Mouse (Mus musculus): ENCODE data around the gene Triml2. TPM values are rescaled to one million over a fixed set of nuclear protein-coding genes. Genes with fewer than 3 reads are reported as not detected.

The Triml2 gene
- not detected in 2 replicates for polyA plus RNA-seq (2012; ENCODE audit: insufficient read depth, insufficient read length, low replicate concordance, missing spikeins)

DNA sequence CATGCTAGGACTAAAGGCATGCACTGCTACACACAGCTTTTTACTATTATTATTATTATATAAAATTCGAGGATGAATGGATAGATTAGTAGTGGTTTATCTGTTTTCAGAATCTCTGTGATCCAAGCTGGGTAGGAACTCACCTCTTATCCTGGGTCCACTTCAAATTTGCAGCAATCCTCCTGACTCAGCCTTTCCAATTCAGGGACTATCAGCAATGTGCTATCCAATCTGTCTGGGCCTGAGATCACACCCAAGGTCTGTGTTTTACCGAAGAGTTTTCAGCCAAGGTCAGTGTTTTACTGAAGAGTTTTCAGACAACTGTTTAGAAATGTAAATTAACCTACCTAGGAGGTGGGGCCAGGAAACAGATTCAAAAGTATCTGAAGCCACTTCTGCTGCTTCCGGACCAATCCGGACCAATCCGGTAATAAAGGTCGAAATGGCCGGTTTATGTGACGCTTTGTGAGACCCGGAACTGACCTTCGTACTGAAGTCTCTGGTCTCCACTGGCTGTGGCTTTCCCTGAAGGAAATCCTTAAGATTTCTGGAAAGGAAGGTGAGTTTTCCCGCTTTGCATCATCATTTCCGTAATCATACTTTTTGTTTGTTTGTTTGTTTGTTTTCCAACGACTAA is at the start of gene Triml2:
Gene Triml2 (plus strand): TSS at position 488 of the 637 bp plus-strand sequence.
- Histone ChIP-seq H3K4me3 (ENCODE audit: insufficient read depth, low read depth, low read length) (no peak within 1 kb of the TSS), H3K4me1 (ENCODE audit: control insufficient read depth, insufficient read depth, low read length) (no peaks in the 10 kb centered on the region), H3K27ac (ENCODE audit: insufficient read depth, low read depth, low read length) (no peak within 1 kb of the TSS)
- WGBS = 97% methylated on average over 13 of the region's 13 CpGs
- TF ChIP-seq POLR2A (IDR thresholded peaks at IDR 0.05; ENCODE audit: insufficient read depth, low read depth, low read length) = no peak
- TF ChIP-seq CTCF (IDR thresholded peaks at IDR 0.05; ENCODE audit: insufficient read depth, low read depth, low read length) = no peak

DNA sequence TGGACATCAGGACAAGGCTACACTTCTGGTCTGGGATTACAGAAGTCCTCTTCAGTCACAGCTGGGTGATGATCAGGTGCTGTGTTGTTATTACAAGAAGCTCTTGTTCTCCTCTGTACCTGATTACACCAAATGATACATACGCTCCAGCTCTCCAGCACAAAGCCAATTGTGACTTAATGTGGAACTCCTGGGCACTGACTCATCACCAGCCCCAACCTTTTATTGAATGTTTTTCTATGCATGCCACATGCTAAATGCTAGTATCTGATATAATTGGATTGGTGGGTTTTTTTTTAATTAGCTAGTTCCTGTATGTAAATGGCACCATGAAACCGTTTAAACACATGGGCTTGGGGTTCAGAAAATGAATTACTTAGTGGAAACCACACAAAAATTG is 39.0 kb upstream of the Triml2 start, which contains the start of gene Triml1:
Gene Triml1 (minus strand): TSS at position 101 of the 400 bp plus-strand sequence.
- Histone ChIP-seq H3K4me3 (ENCODE audit: insufficient read depth, low read depth, low read length) (no peak within 1 kb of the TSS), H3K27ac (ENCODE audit: insufficient read depth, low read depth, low read length) (no peak within 1 kb of the TSS), H3K4me1 (ENCODE audit: control insufficient read depth, insufficient read depth, low read length) (no peaks in the 10 kb centered on the region)
- TF ChIP-seq CTCF (IDR thresholded peaks at IDR 0.05; ENCODE audit: insufficient read depth, low read depth, low read length) (no peak), POLR2A (IDR thresholded peaks at IDR 0.05; ENCODE audit: insufficient read depth, low read depth, low read length) (no peak)
- 80% methylated on average over 2 of the region's 2 CpGs for WGBS

DNA sequence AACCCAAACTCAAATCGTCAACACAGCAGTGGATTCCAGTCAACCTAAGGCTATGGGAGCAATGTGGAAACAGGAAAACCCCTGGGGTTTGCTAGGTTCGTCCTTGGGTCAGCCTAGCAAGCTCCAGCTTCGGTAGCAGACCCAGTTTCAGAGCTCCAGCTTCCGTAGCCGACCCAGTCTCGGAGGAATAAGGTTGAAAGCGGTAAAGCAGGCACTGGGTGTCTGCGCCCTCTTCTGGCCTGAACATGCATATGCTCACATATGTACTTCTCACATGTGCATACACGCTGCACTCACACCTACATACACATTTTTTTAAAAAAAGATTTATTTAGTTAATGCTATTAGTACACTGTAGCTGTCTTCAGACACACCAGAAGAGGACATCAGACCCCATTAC is 31.0 kb upstream of the Triml2 start:
- TF ChIP-seq CTCF (IDR thresholded peaks at IDR 0.05; ENCODE audit: insufficient read depth, low read depth, low read length) = no peak
- no peak for TF ChIP-seq POLR2A (IDR thresholded peaks at IDR 0.05; ENCODE audit: insufficient read depth, low read depth, low read length)
- Histone ChIP-seq H3K27ac (ENCODE audit: insufficient read depth, low read depth, low read length) (no peak overlapping the region), H3K4me1 (ENCODE audit: control insufficient read depth, insufficient read depth, low read length) (no peaks in the 10 kb centered on the region), H3K4me3 (ENCODE audit: insufficient read depth, low read depth, low read length) (no peak overlapping the region)
- WGBS = 91% methylated on average over 9 of the region's 9 CpGs

- TF ChIP-seq CTCF (IDR thresholded peaks at IDR 0.05; ENCODE audit: insufficient read depth, low read depth, low read length) = no peak
- TF ChIP-seq POLR2A (IDR thresholded peaks at IDR 0.05; ENCODE audit: insufficient read depth, low read depth, low read length) = no peak
- no peaks in the 10 kb centered on the region for H3K4me1 ChIP-seq (ENCODE audit: control insufficient read depth, insufficient read depth, low read length)
- no peak overlapping the region for H3K4me3 ChIP-seq (ENCODE audit: insufficient read depth, low read depth, low read length)
- H3K27ac ChIP-seq (ENCODE audit: insufficient read depth, low read depth, low read length) = no peak overlapping the region
- WGBS = 87% methylated on average over 11 of the region's 11 CpGs
Measured at GRCm38 (mm10) chr8:43163255-43163654, 17.1 kb upstream of the Triml2 start.

GRCm38 (mm10) chr8:43164453-43164852 is 15.9 kb upstream of the Triml2 start:
- WGBS = 83% methylated on average over 3 of the region's 3 CpGs

GRCm38 (mm10) chr8:43168083-43168482 is 12.3 kb upstream of the Triml2 start:
- Histone ChIP-seq H3K4me3 (ENCODE audit: insufficient read depth, low read depth, low read length) (no peak overlapping the region), H3K27ac (ENCODE audit: insufficient read depth, low read depth, low read length) (no peak overlapping the region), H3K4me1 (ENCODE audit: control insufficient read depth, insufficient read depth, low read length) (no peaks in the 10 kb centered on the region)
- 75% methylated on average over 4 of the region's 4 CpGs for WGBS
- no peak for TF ChIP-seq POLR2A (IDR thresholded peaks at IDR 0.05; ENCODE audit: insufficient read depth, low read depth, low read length)

More at GRCm38 (mm10) chr8:43164453-43164852, 15.9 kb upstream of the Triml2 start:
- TF ChIP-seq POLR2A (IDR thresholded peaks at IDR 0.05; ENCODE audit: insufficient read depth, low read depth, low read length) = no peak
- no peak for TF ChIP-seq CTCF (IDR thresholded peaks at IDR 0.05; ENCODE audit: insufficient read depth, low read depth, low read length)
- H3K4me1 ChIP-seq (ENCODE audit: control insufficient read depth, insufficient read depth, low read length) = no peaks in the 10 kb centered on the region
- no peak overlapping the region for H3K27ac ChIP-seq (ENCODE audit: insufficient read depth, low read depth, low read length)
- H3K4me3 ChIP-seq (ENCODE audit: insufficient read depth, low read depth, low read length) = no peak overlapping the region

GRCm38 (mm10) chr8:43169249-43169755 is 11.0 kb upstream of the Triml2 start:
- WGBS = 75% methylated on average over 6 of the region's 6 CpGs
- TF ChIP-seq CTCF (IDR thresholded peaks at IDR 0.05; ENCODE audit: insufficient read depth, low read depth, low read length) (no peak), POLR2A (IDR thresholded peaks at IDR 0.05; ENCODE audit: insufficient read depth, low read depth, low read length) (no peak)
- no peak overlapping the region for H3K4me3 ChIP-seq (ENCODE audit: insufficient read depth, low read depth, low read length)
- no peaks in the 10 kb centered on the region for H3K4me1 ChIP-seq (ENCODE audit: control insufficient read depth, insufficient read depth, low read length)
- H3K27ac ChIP-seq (ENCODE audit: insufficient read depth, low read depth, low read length) = no peak overlapping the region

DNA sequence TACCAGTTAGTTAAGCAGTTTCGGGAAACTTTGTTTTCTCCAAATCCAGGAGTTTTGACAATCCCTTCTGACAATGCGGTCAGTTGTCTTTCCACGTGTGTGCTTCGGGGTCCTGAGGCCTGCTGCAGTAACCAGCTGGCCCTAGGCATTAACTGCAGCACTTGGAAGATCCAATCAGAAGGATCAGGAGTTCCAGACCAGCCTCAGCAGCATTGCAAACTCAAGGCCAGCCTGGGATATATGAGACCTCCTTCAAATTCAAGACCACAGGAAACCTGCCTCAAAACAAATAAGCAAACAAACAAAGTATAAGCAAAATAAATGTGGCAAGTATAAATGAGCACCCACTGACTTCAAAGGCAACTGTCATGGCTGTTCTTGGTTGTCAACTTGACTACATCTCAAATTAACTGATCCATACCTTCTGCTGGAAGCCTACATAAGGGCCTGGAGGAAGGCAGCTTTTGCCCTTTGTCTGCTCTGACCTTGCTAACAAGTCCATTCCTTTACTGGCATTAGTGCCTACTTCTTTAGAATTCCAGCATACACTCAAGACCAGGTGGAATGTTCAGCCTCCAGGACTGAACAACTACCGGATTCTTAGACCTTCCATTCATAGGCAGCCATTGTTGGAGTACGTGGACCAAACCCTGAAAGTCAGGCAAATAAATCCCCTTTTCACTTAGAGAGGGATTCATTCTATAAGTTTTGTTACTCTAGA is 3.4 kb upstream of the Triml2 start:
- TF ChIP-seq CTCF (IDR thresholded peaks at IDR 0.05; ENCODE audit: insufficient read depth, low read depth, low read length) (no peak), POLR2A (IDR thresholded peaks at IDR 0.05; ENCODE audit: insufficient read depth, low read depth, low read length) (no peak)
- WGBS = 91% methylated on average over 6 of the region's 6 CpGs
- H3K4me1 ChIP-seq (ENCODE audit: control insufficient read depth, insufficient read depth, low read length) = no peaks in the 10 kb centered on the region
- H3K27ac ChIP-seq (ENCODE audit: insufficient read depth, low read depth, low read length) = no peak overlapping the region
- H3K4me3 ChIP-seq (ENCODE audit: insufficient read depth, low read depth, low read length) = no peak overlapping the region

DNA sequence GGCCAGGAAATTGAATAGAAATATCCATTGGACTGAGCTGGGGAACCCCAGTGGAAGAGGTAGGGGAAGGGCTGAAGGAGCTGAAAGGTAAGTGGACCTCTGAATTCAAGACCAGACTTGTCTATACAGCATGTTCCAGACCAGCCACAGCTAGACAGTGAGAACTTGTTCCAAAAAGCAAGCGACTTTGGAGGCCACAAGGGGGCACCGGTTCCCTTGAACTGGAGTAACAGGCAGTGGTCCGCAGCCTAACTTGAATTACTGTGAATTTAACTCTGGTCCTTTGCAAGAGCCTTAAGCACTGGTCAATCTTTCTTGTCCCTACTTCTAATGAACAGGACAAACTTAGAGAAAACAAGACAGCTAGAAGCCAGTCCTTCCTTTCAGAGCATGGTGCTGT is 2.1 kb upstream of the Triml2 start:
- TF ChIP-seq CTCF (IDR thresholded peaks at IDR 0.05; ENCODE audit: insufficient read depth, low read depth, low read length) (no peak), POLR2A (IDR thresholded peaks at IDR 0.05; ENCODE audit: insufficient read depth, low read depth, low read length) (no peak)
- H3K4me3 ChIP-seq (ENCODE audit: insufficient read depth, low read depth, low read length) = no peak overlapping the region
- no peak overlapping the region for H3K27ac ChIP-seq (ENCODE audit: insufficient read depth, low read depth, low read length)
- WGBS = 67% methylated on average over 3 of the region's 3 CpGs
- no peaks in the 10 kb centered on the region for H3K4me1 ChIP-seq (ENCODE audit: control insufficient read depth, insufficient read depth, low read length)
